Mouse (Mus musculus): Measurements from ENCODE around the gene Prmt7.

DNA sequence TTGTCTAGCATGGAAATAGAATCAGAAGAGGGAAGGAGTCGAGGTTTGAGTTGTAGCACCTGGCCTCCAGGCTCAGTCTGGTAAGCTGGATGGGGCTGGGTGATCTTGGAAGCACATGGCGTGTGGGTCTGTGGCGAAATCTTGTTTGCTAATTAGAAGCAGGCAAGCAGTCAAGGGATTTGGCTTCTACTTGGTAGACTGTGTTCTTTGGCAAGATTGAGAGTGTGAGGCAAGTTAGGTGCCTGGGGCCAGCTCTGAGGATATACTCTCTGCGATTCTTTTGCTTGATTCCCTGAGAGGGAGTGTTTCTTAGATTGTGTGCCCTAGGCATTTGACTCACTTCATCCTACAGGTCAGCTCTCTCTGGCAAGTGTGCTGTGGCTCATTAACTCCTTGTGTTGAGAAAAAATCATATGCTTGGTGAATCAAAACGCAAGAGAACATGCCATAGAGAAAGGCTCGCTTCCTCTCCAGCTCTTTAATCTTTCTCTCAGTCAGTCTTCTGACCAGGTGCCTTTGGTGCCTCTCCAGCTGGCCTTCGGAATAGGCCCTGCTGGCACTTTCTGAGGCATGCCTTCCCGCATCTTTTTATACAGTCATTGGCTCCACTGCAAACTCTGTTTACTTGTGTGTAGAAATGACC, 25.0 kb upstream of the Prmt7 start:
- TF ChIP-seq CTCF (IDR thresholded peaks at IDR 0.05; ENCODE audit: low read depth) (no peak), EP300 (IDR thresholded peaks at IDR 0.05; ENCODE audit: low read depth) (no peak)
